Mouse (Mus musculus): ENCODE measurements around the gene Prr13. TPM values are rescaled to one million over a fixed set of nuclear protein-coding genes. Genes with fewer than 3 reads are reported as not detected.
A peak's percentile ranks its signal among the peaks of the same experiment; 100 is the strongest.

Prr13 gene
- polyA plus RNA-seq, 1 experiment from 2014 or later, result 57.6 TPM

- no peak for DNase-seq (ENCODE audit: low spot score)
- Histone ChIP-seq H3K27ac (no peak overlapping the region), H3K4me1 (no peaks in the 10 kb centered on the region), H3K27me3 (ENCODE audit: low read depth, poor library complexity, severe bottlenecking) (no peaks in the 10 kb centered on the region), H3K36me3 (peaks cover 99% of the 10 kb centered on the region), H3K4me3 (no peak overlapping the region), H3K9me3 (replicated peaks) (no peaks in the 10 kb centered on the region)
- 91% methylated on average over 6 of the region's 6 CpGs for WGBS
These were observed 41.0 kb downstream of the Prr13 start for GRCm38 (mm10) chr15:102499851-102500250.

- peaks cover 99% of the 10 kb centered on the region for H3K36me3 ChIP-seq
- H3K27me3 ChIP-seq (ENCODE audit: low read depth, poor library complexity, severe bottlenecking), result no peaks in the 10 kb centered on the region
- H3K27ac ChIP-seq, result no peak overlapping the region
- no peak for DNase-seq (ENCODE audit: low spot score)
- H3K9me3 ChIP-seq (replicated peaks), result no peaks in the 10 kb centered on the region
- H3K4me3 ChIP-seq, result no peak overlapping the region
- 91% methylated on average over 5 of the region's 5 CpGs for WGBS
- no peaks in the 10 kb centered on the region for H3K4me1 ChIP-seq
These were observed 41.7 kb downstream of the Prr13 start for GRCm38 (mm10) chr15:102500479-102500878.

DNA sequence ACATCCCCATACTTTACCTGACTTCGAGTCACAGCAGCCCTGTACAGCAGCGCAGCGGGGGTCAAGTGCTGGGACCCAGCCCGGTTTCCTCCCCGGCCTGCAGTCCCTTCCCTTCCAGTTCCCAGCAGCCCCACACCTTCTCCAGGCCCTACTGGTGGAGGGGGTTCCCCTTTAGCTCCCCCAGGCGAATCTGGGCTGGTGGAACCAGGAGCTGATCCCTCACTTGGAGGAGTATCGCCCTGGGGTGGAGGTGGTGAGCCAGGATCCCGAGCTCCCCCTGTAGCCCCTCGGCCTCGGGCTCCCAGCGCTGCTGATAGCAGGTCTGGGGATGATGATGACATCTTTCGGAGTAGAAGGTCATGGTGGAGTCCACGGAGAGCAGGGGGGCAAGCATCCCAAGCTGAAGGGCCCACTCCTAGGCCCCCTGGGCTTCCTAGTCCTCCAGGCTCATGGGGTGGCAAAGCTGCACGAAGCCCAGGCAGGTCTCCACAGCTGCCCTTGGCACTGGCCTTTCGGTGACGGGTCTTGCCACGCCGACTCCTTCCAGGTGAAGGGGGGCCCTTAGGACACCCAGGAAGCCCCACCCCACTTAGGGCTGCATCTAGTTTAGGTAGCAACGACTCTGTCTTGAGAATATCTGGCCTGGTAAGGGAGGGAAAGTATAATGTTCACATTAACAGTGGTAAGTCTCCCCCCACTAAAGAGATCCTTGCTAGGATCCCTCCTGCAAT is 42.4 kb downstream of the Prr13 start:
- H3K4me3 ChIP-seq, result no peak overlapping the region
- DNase-seq (ENCODE audit: low spot score), result peak; percentile 31
- H3K36me3 ChIP-seq, result peaks cover 96% of the 10 kb centered on the region
- no peaks in the 10 kb centered on the region for H3K9me3 ChIP-seq (replicated peaks)
- no peaks in the 10 kb centered on the region for H3K4me1 ChIP-seq
- 90% methylated on average over 19 of the region's 19 CpGs for WGBS
- no peak overlapping the region for H3K27ac ChIP-seq
- no peaks in the 10 kb centered on the region for H3K27me3 ChIP-seq (ENCODE audit: low read depth, poor library complexity, severe bottlenecking)

DNA sequence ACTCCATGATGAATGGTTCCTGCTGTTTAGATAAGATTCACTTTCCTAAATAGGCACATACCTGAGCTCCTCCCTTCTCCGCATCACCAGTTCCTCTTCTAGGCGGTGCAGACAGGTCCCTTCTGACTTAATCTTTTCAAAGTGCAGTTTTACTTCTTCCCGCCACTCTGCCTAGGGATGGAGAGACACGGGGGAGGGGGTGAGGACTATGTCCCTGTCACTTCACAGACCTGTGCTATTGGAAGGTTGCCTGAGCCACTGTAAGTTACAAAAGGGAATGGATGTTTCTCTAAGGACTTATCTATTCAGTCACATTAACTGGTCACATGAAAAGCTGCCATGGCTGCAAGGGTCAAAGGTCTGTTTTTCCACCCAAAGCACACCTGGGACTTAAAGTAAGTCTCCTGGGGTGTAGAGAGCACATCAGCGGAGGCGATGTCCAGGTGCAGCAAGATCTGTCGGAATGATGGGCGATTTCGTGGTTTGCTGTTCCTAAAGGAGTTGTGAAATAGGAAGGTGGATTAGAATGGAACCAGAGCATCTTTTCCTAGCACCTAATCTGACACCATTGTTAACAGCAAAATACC is 43.5 kb downstream of the Prr13 start:
- DNase-seq (ENCODE audit: low spot score), result no peak
- no peaks in the 10 kb centered on the region for H3K9me3 ChIP-seq (replicated peaks)
- no peak overlapping the region for H3K4me3 ChIP-seq
- no peak overlapping the region for H3K27ac ChIP-seq
- peaks cover 95% of the 10 kb centered on the region for H3K36me3 ChIP-seq
- WGBS, result 82% methylated on average over 9 of the region's 9 CpGs
- no peaks in the 10 kb centered on the region for H3K4me1 ChIP-seq
- H3K27me3 ChIP-seq (ENCODE audit: low read depth, poor library complexity, severe bottlenecking), result no peaks in the 10 kb centered on the region

DNA sequence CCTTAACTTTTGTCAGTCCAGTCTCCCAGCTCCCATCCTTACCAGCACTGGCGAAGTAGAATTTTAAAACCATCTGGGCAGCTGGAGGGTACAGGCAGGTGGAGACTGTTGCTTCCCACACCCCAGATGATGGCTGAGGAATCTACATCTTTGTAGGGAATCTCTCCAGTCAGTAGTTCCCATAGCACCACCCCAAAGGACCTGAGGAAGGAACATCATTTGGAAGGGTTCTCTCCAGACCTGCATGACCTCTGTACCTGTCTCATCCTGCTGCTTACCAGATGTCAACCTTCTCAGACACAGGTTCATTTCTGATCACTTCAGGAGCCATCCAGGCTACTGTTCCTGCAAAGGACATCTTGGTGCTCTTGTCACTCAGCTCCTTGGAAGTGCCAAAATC is 44.6 kb downstream of the Prr13 start, which contains the start of gene Gm10337:
Gm10337 (plus strand) TSS at position 276 of the 400 bp plus-strand sequence.
- H3K27ac ChIP-seq, result no peak within 1 kb of the TSS
- H3K36me3 ChIP-seq, result peaks cover 94% of the 10 kb centered on the region
- no peaks in the 10 kb centered on the region for H3K4me1 ChIP-seq
- H3K9me3 ChIP-seq (replicated peaks), result no peaks in the 10 kb centered on the region
- WGBS, result 85% methylated on average over 1 of the region's 1 CpGs
- no peaks in the 10 kb centered on the region for H3K27me3 ChIP-seq (ENCODE audit: low read depth, poor library complexity, severe bottlenecking)
- no peak for DNase-seq (ENCODE audit: low spot score)
- no peak within 1 kb of the TSS for H3K4me3 ChIP-seq

DNA sequence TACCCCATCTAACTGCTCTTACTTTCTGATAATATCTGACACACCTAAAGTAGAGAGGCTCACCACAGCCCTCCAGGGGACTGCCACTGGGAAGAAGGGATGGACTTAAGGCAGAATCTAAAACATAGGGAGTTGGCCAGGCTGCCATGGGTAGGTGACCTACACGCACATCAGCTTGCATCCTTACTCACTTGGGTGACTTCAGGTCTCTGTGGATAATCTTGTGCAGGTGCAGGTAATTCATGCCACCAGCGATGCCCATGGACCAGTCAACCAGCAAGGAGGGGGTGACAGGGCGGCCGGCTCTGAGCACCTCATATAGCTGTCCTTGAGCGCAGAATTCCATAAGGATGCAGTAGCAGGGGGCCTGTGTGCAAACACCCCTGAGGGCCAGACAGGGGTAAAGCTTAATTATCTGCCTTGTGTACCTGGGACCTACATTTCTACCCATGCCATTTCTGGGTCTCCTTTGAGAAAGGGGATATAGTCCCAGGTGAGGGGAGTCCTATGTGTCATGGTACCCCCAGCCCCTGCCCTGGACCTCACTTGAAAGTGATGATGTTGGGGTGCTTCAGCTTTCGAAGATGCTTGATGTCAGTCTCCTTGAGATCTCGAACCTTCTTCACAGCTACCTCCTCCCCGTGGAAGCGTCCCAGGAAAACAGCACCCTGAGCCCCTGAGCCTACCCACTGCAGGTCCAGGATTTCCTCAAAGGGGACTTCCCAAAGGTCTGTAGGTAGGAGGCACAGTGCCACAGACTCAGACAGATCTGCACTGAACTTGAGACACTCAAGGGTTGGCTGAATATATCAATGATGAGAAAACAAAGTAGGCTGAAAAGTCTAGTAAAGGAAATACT is 45.3 kb downstream of the Prr13 start:
- WGBS, result 89% methylated on average over 9 of the region's 9 CpGs
- Histone ChIP-seq H3K27ac (no peak overlapping the region), H3K4me3 (no peak overlapping the region), H3K9me3 (replicated peaks) (no peaks in the 10 kb centered on the region), H3K36me3 (peaks cover 88% of the 10 kb centered on the region), H3K4me1 (no peaks in the 10 kb centered on the region), H3K27me3 (ENCODE audit: low read depth, poor library complexity, severe bottlenecking) (no peaks in the 10 kb centered on the region)
- DNase-seq (ENCODE audit: low spot score), result no peak

DNA sequence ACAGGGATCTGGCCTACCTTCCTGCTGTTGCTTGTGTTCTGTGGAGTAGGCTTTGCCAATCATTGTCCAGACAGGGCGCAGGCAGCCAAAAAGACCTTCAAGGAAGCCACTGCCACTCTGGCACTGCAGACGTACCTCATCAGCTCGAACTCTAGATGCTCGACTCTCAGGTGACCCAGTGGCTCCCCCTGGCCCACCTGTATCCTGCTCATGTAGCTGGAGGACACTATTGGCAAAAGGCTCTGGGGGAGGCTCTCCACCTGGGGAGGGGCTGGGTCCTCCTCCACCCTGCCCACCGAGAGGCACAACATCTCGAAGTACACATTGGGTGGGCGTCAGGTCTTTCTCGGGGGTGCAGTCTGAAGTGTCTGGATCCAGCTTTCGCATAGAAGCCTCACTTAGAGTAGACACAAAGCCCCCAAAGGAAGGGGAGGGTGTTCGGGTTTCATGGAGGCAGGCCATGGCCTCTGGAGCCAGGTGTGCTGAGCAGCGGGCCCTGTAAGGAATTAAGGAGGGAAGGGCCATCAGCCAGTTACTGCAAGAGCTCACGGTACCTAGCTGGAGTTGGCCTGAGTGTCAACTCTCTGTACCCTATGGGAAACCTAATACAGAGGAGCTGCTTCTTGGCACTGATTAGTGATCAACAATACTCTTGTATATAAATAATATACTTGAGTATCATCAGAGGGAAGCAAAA is 46.4 kb downstream of the Prr13 start:
- H3K27me3 ChIP-seq (ENCODE audit: low read depth, poor library complexity, severe bottlenecking), result no peaks in the 10 kb centered on the region
- H3K4me1 ChIP-seq, result peaks cover 9% of the 10 kb centered on the region
- 0 out of 2 replicates have a peak overlapping the region, but pooled peaks have one; percentile 42 for H3K27ac ChIP-seq
- H3K9me3 ChIP-seq (replicated peaks), result no peaks in the 10 kb centered on the region
- H3K4me3 ChIP-seq, result no peak overlapping the region
- H3K36me3 ChIP-seq, result peaks cover 78% of the 10 kb centered on the region
- WGBS, result 76% methylated on average over 12 of the region's 12 CpGs
- DNase-seq (ENCODE audit: low spot score), result no peak

DNA sequence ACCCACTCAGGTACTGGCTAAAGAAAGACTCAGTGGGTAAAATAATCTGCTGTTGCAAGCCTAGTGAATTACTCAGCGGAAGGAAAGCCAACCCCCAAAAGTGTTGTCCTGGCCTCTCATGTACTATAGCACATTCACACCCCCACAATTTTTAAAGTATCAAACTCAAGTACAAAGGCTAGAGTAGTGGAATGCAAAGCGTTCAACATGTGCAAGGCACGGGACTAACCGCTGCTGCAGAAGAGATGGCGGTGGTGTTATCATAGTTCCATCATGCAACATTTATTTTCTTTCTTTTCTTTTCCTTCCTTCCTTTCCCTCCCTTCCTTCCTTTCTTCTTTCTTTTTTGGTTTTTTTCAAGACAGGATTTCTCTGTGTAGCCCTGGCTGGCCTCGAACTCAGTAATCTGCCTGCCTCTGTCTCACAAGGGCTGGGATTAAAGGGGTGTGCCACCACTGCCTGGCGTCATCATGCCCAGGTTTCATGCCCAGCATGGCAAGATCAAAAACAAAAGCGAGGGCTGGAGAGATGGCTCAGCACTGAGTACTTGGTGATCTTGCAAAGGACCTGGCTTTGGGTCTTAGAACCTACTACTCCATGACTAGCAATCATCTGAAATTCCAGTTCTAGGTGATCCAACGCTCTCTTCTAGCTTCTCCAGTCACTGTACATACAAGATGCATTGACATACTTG is 47.1 kb downstream of the Prr13 start:
- 91% methylated on average over 9 of the region's 9 CpGs for WGBS
- Histone ChIP-seq H3K27ac (no peak overlapping the region), H3K36me3 (peaks cover 71% of the 10 kb centered on the region), H3K27me3 (ENCODE audit: low read depth, poor library complexity, severe bottlenecking) (no peaks in the 10 kb centered on the region), H3K9me3 (replicated peaks) (no peaks in the 10 kb centered on the region), H3K4me3 (no peak overlapping the region), H3K4me1 (peaks cover 16% of the 10 kb centered on the region)
- no peak for DNase-seq (ENCODE audit: low spot score)

GRCm38 (mm10) chr15:102506464-102506830 is 47.6 kb downstream of the Prr13 start:
- Histone ChIP-seq H3K36me3 (peaks cover 66% of the 10 kb centered on the region), H3K27me3 (ENCODE audit: low read depth, poor library complexity, severe bottlenecking) (no peaks in the 10 kb centered on the region), H3K27ac (no peak overlapping the region), H3K4me3 (no peak overlapping the region), H3K9me3 (replicated peaks) (no peaks in the 10 kb centered on the region), H3K4me1 (peaks cover 22% of the 10 kb centered on the region)
- 80% methylated on average over 2 of the region's 2 CpGs for WGBS
- no peak for DNase-seq (ENCODE audit: low spot score)

DNA sequence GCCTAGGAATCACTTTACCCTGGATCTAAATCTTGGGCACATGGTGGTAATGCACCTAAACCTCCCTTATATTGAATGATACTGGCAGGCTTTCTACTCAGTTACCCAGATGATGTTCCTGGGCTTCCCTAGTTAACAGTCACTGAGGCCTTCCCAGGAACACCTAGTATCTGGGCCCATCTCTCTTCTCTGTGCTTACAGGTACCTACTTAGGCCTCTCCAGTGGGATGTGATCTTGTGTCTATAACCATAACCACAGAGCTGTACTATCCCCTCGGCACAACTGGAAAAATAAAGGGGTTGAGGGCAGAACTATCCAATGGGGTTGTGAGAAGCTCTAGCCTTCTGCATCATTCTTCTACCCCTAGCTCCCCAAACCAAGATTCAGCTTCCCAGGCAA is 48.0 kb downstream of the Prr13 start:
- Histone ChIP-seq H3K4me1 (peaks cover 26% of the 10 kb centered on the region), H3K36me3 (peaks cover 61% of the 10 kb centered on the region), H3K27me3 (ENCODE audit: low read depth, poor library complexity, severe bottlenecking) (no peaks in the 10 kb centered on the region), H3K9me3 (replicated peaks) (no peaks in the 10 kb centered on the region), H3K4me3 (no peak overlapping the region), H3K27ac (no peak overlapping the region)
- WGBS, result 91% methylated on average over 1 of the region's 1 CpGs
- DNase-seq (ENCODE audit: low spot score), result no peak

DNA sequence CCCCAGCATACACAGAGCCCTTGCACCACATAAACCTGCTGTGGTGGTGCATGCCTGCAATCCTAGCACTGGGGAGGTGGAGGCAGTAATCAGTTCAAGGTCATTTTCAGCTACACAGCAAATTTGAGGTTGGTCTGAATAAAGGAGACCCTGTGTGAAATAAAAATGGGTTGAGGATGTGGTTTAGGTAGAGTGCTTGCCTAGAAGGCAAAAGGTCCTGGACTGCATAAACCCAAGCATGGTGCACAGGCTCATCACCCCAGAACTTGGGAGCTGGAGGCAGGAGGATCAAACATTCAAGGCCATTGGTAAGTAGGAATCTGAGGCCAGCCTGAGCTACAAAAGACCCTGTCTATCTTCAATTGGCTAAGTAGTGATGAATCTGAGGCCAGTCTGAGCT is 48.7 kb downstream of the Prr13 start:
- H3K27me3 ChIP-seq (ENCODE audit: low read depth, poor library complexity, severe bottlenecking), result no peaks in the 10 kb centered on the region
- no peak overlapping the region for H3K4me3 ChIP-seq
- no peaks in the 10 kb centered on the region for H3K9me3 ChIP-seq (replicated peaks)
- no peak for DNase-seq (ENCODE audit: low spot score)
- H3K27ac ChIP-seq, result no peak overlapping the region
- peaks cover 33% of the 10 kb centered on the region for H3K4me1 ChIP-seq
- peaks cover 54% of the 10 kb centered on the region for H3K36me3 ChIP-seq

GRCm38 (mm10) chr15:102508336-102508735 is 49.5 kb downstream of the Prr13 start:
- Histone ChIP-seq H3K36me3 (peaks cover 47% of the 10 kb centered on the region), H3K9me3 (replicated peaks) (no peaks in the 10 kb centered on the region), H3K27me3 (ENCODE audit: low read depth, poor library complexity, severe bottlenecking) (no peaks in the 10 kb centered on the region), H3K4me3 (no peak overlapping the region), H3K27ac (no peak overlapping the region), H3K4me1 (peaks cover 39% of the 10 kb centered on the region)
- no peak for DNase-seq (ENCODE audit: low spot score)
- WGBS, result 84% methylated on average over 3 of the region's 3 CpGs

Measured in limb, embryonic 10.5 days (tissue).